Mouse (Mus musculus): Measurements from ENCODE around the gene Tnc. TPM values are rescaled to one million over a fixed set of nuclear protein-coding genes. Genes with fewer than 3 reads are reported as not detected.

Tnc gene
- polyA plus RNA-seq (2012; rRNA removed): 29.8 and 31.6 TPM in 2 replicates

- H3K27me3 ChIP-seq (ENCODE audit: control insufficient read depth, insufficient read depth, low read length): no peaks in the 10 kb centered on the region
- no peaks in the 10 kb centered on the region for H3K4me1 ChIP-seq (replicated peaks; ENCODE audit: control insufficient read depth, insufficient read depth, low read length)
- DNase-seq: no peak
- TF ChIP-seq POLR2A (IDR thresholded peaks at IDR 0.05; ENCODE audit: control insufficient read depth, extremely low read depth, insufficient read depth, low read length, poor library complexity): no peak
- no peak for TF ChIP-seq CTCF (IDR thresholded peaks at IDR 0.05; ENCODE audit: borderline replicate concordance, control insufficient read depth, extremely low read depth, insufficient read depth, low read length, poor library complexity)
- H3K27ac ChIP-seq (ENCODE audit: control insufficient read depth, insufficient read depth, low read length): peak within 1 kb of the TSS; percentile 39; the same call in 1 of the 2 replicates
- peak within 1 kb of the TSS; percentile 19; the same call in 1 of the 2 replicates for H3K4me3 ChIP-seq (ENCODE audit: control insufficient read depth, insufficient read depth, low read length)
- no peaks in the 10 kb centered on the region for H3K36me3 ChIP-seq (ENCODE audit: control insufficient read depth, insufficient read depth, low read length)
- WGBS: 6% methylated on average over 26 of the region's 26 CpGs
Observed at GRCm38 (mm10) chr4:64046831-64047493, at the start of gene Tnc. TSS of gene Tnc (minus strand) at chr4:64047015.

- WGBS: 83% methylated on average over 5 of the region's 5 CpGs
- Histone ChIP-seq H3K27ac (ENCODE audit: control insufficient read depth, insufficient read depth, low read length) (no peak overlapping the region), H3K4me1 (replicated peaks; ENCODE audit: control insufficient read depth, insufficient read depth, low read length) (no peaks in the 10 kb centered on the region), H3K4me3 (ENCODE audit: control insufficient read depth, insufficient read depth, low read length) (no peak overlapping the region), H3K36me3 (ENCODE audit: control insufficient read depth, insufficient read depth, low read length) (no peaks in the 10 kb centered on the region), H3K27me3 (ENCODE audit: control insufficient read depth, insufficient read depth, low read length) (no peaks in the 10 kb centered on the region)
- TF ChIP-seq CTCF (IDR thresholded peaks at IDR 0.05; ENCODE audit: borderline replicate concordance, control insufficient read depth, extremely low read depth, insufficient read depth, low read length, poor library complexity) (no peak), POLR2A (IDR thresholded peaks at IDR 0.05; ENCODE audit: control insufficient read depth, extremely low read depth, insufficient read depth, low read length, poor library complexity) (no peak)
- no peak for DNase-seq
Observed at GRCm38 (mm10) chr4:64094221-64094620, 47.4 kb upstream of the Tnc start.

- Histone ChIP-seq H3K36me3 (ENCODE audit: control insufficient read depth, insufficient read depth, low read length) (no peaks in the 10 kb centered on the region), H3K4me1 (replicated peaks; ENCODE audit: control insufficient read depth, insufficient read depth, low read length) (no peaks in the 10 kb centered on the region), H3K27me3 (ENCODE audit: control insufficient read depth, insufficient read depth, low read length) (no peaks in the 10 kb centered on the region), H3K27ac (ENCODE audit: control insufficient read depth, insufficient read depth, low read length) (no peak overlapping the region), H3K4me3 (ENCODE audit: control insufficient read depth, insufficient read depth, low read length) (no peak overlapping the region)
- no peak for DNase-seq
- TF ChIP-seq CTCF (IDR thresholded peaks at IDR 0.05; ENCODE audit: borderline replicate concordance, control insufficient read depth, extremely low read depth, insufficient read depth, low read length, poor library complexity) (no peak), POLR2A (IDR thresholded peaks at IDR 0.05; ENCODE audit: control insufficient read depth, extremely low read depth, insufficient read depth, low read length, poor library complexity) (no peak)
- 57% methylated on average over 1 of the region's 1 CpGs for WGBS
Observed at GRCm38 (mm10) chr4:64092857-64093256, 46.0 kb upstream of the Tnc start.

GRCm38 (mm10) chr4:64089378-64089777 lies 42.6 kb upstream of the Tnc start:
- Histone ChIP-seq H3K27me3 (ENCODE audit: control insufficient read depth, insufficient read depth, low read length) (no peaks in the 10 kb centered on the region), H3K36me3 (ENCODE audit: control insufficient read depth, insufficient read depth, low read length) (no peaks in the 10 kb centered on the region), H3K4me3 (ENCODE audit: control insufficient read depth, insufficient read depth, low read length) (no peak overlapping the region), H3K27ac (ENCODE audit: control insufficient read depth, insufficient read depth, low read length) (no peak overlapping the region), H3K4me1 (replicated peaks; ENCODE audit: control insufficient read depth, insufficient read depth, low read length) (no peaks in the 10 kb centered on the region)
- TF ChIP-seq POLR2A (IDR thresholded peaks at IDR 0.05; ENCODE audit: control insufficient read depth, extremely low read depth, insufficient read depth, low read length, poor library complexity): no peak
- TF ChIP-seq CTCF (IDR thresholded peaks at IDR 0.05; ENCODE audit: borderline replicate concordance, control insufficient read depth, extremely low read depth, insufficient read depth, low read length, poor library complexity): no peak
- WGBS: 86% methylated on average over 2 of the region's 2 CpGs
- no peak for DNase-seq

GRCm38 (mm10) chr4:64087675-64088074 lies 40.9 kb upstream of the Tnc start:
- TF ChIP-seq CTCF (IDR thresholded peaks at IDR 0.05; ENCODE audit: borderline replicate concordance, control insufficient read depth, extremely low read depth, insufficient read depth, low read length, poor library complexity): no peak
- TF ChIP-seq POLR2A (IDR thresholded peaks at IDR 0.05; ENCODE audit: control insufficient read depth, extremely low read depth, insufficient read depth, low read length, poor library complexity): no peak
- DNase-seq: no peak
- WGBS: 85% methylated on average over 2 of the region's 2 CpGs
- H3K27ac ChIP-seq (ENCODE audit: control insufficient read depth, insufficient read depth, low read length): no peak overlapping the region
- no peak overlapping the region for H3K4me3 ChIP-seq (ENCODE audit: control insufficient read depth, insufficient read depth, low read length)
- no peaks in the 10 kb centered on the region for H3K36me3 ChIP-seq (ENCODE audit: control insufficient read depth, insufficient read depth, low read length)
- no peaks in the 10 kb centered on the region for H3K4me1 ChIP-seq (replicated peaks; ENCODE audit: control insufficient read depth, insufficient read depth, low read length)
- H3K27me3 ChIP-seq (ENCODE audit: control insufficient read depth, insufficient read depth, low read length): no peaks in the 10 kb centered on the region

GRCm38 (mm10) chr4:64085993-64086567 lies 39.3 kb upstream of the Tnc start:
- Histone ChIP-seq H3K4me3 (ENCODE audit: control insufficient read depth, insufficient read depth, low read length) (no peak overlapping the region), H3K36me3 (ENCODE audit: control insufficient read depth, insufficient read depth, low read length) (no peaks in the 10 kb centered on the region), H3K27me3 (ENCODE audit: control insufficient read depth, insufficient read depth, low read length) (no peaks in the 10 kb centered on the region), H3K4me1 (replicated peaks; ENCODE audit: control insufficient read depth, insufficient read depth, low read length) (no peaks in the 10 kb centered on the region), H3K27ac (ENCODE audit: control insufficient read depth, insufficient read depth, low read length) (no peak overlapping the region)
- 55% methylated on average over 1 of the region's 1 CpGs for WGBS
- TF ChIP-seq CTCF (IDR thresholded peaks at IDR 0.05; ENCODE audit: borderline replicate concordance, control insufficient read depth, extremely low read depth, insufficient read depth, low read length, poor library complexity) (no peak), POLR2A (IDR thresholded peaks at IDR 0.05; ENCODE audit: control insufficient read depth, extremely low read depth, insufficient read depth, low read length, poor library complexity) (no peak)
- DNase-seq: no peak
